Mouse (Mus musculus): ENCODE results near the gene Hectd4. TPM values are rescaled to one million over a fixed set of nuclear protein-coding genes. Genes with fewer than 3 reads are reported as not detected.
"Not testable (repeated sequence)": the region's sequence is repeated elsewhere in the genome, so short reads cannot be mapped to it uniquely, and the experiment has no call there.

Gene Hectd4
- total RNA-seq, 4 experiments from 2014 or later: 142 to 182 (median 164) TPM

DNA sequence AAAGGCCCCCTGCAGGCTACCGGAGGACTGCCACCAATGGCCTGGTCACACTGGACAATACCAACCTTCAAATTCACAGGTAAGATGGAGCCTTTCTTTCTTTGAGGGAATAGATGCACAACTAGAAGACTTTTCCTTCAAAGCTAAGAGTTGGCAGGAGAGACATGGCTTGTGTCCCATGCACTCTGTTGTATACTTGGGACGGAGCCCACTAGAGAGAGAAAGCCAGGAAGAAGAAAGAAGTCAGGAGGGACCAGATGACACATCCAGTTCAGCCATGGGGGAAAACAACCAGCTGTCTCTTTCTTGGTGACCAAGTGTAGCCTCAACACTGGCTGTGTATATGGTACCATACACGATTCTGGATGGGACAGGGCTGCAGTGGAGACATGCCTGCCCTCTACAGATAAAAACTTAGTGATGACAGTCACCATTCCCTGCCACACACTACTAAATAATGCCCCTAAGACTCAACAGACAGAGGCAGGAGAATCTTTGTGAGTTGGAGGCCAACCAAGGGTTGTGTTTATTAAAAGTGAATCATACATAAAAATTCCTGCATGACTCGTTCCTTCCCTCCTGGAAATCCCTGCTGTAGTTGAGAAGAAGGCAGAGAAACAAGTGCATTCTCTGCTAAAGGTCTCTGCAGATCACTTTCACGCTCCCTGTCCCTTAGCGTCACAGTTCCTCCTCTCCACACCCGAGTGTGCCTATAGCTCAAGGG, 119.7 kb downstream of the Hectd4 start:
- DNase-seq (ENCODE audit: low spot score in 2 of 2): no peak

GRCm38 (mm10) chr5:121340965-121341473, 121.0 kb downstream of the Hectd4 start:
- no peak for DNase-seq (ENCODE audit: low spot score in 2 of 2)

- no peak for DNase-seq (ENCODE audit: low spot score in 2 of 2)
Observed at GRCm38 (mm10) chr5:121342490-121342889, 122.5 kb downstream of the Hectd4 start.

DNA sequence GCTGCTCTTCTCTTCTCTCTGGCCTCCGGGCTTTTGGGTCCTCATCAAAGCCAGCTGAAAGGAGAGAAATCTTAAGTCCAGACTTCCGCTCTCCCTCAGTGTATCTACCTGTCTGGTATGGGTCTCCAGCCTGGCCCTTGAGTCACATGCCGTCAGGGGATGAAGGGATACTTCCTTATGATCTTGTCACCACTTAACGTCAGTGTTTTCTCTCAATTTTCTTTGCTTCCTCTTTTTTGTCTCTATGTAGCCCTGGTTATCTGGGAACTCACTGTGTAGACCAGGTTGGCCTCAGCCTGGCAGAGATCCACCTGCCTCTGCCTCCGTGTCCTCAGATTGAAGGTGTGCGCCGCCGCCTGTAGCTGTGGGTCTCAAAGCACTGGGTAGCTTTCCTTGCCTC, 124.0 kb downstream of the Hectd4 start:
- DNase-seq (ENCODE audit: low spot score in 2 of 2): no peak

GRCm38 (mm10) chr5:121359229-121359628, 139.2 kb downstream of the Hectd4 start:
- DNase-seq (ENCODE audit: low spot score in 2 of 2): no peak

DNA sequence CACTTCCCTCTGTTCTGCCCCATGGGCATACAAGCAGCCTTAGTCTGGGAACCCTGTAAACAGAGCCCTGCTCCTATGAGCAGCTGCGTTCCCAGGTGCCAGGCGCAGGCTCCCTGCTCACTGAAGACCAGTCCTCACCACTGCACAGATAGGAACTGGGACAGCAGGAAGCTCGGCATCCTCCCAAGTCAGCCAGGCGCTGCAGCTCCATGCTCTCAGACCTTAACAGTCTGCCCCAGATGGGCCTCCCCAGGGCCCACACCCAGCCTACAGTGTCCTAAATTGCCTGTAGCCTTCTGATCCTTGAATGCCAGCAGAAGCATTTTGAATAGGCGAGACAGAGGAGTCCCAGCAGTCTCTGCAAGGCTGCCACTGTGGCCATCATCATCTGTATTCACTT, 141.7 kb downstream of the Hectd4 start:
- no peak for DNase-seq (ENCODE audit: low spot score in 2 of 2)

GRCm38 (mm10) chr5:121363441-121363840, 143.4 kb downstream of the Hectd4 start:
- DNase-seq (ENCODE audit: low spot score in 2 of 2): no peak

GRCm38 (mm10) chr5:121366449-121367225, 146.6 kb downstream of the Hectd4 start:
- DNase-seq (ENCODE audit: low spot score in 2 of 2): no peak

DNA sequence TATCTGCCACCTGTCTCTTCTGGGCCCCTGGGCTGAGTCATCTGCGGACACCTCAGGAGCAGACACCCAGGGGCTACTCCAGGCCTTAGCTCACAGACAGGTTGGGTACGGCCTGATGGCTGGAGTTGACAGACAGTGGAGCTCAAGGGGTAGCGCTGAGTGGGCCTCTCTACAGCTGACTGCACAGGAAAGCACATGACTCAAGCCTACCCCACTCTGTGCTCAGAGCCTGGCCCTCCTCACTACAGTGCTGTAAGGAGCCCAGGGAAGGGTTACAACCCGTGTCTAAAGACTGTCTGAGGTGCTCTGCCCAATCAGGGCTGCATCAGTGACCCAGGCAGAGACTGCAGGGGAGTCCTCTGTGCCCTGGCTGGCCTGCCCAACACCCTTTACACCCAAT, 147.2 kb downstream of the Hectd4 start:
- DNase-seq (ENCODE audit: low spot score in 2 of 2): no peak

DNA sequence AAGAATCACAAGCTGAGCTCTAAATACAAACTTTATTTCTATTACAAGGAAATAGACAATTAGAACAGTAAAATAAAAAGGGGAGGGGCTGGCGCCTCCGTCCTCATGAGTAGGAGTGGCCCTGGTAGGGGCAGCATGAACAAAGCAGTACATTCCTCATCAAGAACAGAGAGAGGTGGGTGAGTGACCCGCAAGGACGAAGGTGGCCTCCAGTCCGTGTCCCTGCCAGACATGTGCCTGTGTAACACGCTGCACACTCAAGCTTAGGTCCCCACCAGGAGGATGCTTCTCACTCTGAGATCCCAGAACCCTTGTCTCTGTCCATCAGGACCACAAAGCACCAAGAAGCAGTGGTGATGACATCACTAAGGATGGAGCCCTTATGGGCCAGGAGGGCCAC, 151.7 kb downstream of the Hectd4 start:
- no peak for DNase-seq (ENCODE audit: low spot score in 2 of 2)

DNA sequence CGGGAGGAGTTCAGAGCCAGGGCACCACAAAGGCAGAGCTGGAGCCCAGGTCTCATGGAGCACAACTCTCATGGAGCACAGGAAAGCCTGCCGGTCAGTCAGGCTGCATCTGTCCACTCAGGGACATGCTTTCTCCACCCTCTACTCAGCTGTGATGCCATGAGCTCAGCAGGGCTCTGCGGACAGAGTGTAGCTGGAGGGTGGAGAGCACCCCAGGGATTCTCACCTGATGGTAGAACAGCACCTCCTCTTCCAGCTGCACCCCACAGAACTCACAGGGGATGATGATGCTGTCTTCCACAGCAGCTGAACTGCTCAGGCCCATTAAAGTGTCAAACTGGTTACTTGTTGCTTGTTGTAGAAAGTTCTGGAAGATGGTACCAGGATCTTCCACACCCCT, 154.8 kb downstream of the Hectd4 start:
- DNase-seq (ENCODE audit: low spot score in 2 of 2): no peak

DNA sequence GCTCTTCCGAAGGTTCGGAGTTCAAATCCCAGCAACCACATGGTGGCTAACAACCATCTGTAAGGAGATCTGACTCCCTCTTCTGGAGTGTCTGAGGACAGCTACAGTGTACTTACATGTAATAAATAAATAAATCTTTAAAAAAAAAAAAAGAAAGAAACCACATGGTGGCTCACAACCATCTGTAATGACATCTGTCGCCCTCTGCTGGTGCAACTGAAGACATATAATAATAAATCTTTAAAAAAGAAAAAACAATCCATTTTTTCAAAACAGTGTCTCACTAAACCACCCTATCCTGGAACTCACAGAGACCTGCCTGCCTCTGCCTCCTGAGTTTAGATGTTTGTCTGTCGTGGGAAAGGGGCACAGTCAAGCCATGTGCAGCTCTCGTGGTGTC, 157.0 kb downstream of the Hectd4 start:
- not testable (repeated sequence) for DNase-seq (ENCODE audit: low spot score in 2 of 2)

- no peak for DNase-seq (ENCODE audit: low spot score in 2 of 2)
Observed at GRCm38 (mm10) chr5:121378678-121379256, 158.7 kb downstream of the Hectd4 start.

GRCm38 (mm10) chr5:121380692-121381091, 160.7 kb downstream of the Hectd4 start:
- no peak for DNase-seq (ENCODE audit: low spot score in 2 of 2)

DNA sequence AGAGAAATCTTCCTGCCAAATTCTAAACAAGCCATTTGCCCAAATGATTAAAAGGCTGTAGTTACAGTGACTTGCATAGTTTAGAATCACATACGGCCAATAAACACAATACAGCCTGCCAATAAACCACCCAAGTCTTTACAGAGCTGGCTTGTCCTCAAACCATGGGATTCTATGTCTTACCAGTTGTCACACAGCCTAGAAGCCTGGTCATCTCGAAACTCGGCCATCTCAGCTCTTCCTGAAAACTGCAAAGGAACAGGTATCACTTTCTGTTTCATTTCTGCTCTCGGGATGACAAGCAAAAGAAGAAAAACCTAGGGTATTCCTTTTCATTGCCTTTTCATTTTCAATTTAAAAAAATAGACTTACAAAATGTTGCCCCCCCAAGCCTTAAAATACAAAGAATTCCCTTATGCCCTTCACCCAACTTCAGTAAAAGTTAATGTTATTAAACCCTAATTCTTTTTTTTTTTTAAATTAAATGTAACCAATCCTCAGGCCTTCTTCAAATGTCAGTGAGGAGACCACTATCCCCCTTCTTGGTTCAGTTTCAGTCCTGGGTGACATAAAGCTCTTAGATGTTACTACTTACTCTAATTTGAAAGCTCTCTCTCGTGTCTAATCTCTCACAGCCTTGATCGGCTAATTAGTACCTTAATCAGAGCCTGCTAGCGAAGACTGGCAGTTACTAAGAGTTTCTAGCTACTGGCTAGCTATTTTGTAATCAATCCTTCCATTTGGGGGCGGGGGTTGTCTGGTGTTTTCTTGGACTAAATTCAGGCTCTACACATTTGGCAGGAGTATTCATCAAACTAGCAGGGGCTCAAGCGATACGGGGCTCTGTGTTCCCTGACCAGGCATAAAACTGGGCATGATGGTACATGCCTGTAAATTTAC, 164.1 kb downstream of the Hectd4 start:
- no peak for DNase-seq (ENCODE audit: low spot score in 2 of 2)

DNA sequence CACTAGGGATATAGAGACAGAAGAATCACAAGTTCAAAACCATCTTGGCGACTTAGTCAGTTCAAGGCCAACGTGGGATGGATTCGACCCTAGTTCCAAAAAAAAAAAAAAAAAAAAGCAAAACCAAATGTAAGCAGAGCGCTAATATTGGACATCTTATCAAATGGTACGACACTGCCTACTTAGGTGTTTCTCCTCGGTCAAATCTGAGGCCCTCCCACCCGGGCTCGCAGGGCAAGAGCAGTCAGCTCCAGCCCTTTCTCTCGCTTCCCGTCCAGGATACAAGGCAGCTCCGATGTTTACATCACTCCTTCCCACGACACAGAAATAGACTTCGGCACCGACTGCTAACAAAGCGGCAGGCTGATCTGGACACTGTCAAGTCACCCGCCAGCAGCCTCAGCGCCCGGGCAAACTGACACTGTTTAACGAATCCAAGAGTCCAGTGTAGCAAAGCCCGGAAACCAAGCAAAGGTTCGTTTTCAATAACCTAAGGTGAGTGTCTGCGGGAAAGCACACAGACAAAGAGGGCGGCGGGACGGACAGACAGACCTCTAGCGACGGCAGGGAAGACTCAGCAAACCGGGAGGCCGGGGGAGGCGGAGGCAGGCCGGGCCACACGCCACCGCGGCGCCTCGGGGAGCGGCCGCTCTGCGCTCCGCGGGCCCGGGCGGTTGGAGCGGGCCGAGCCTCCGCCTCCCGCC, 164.9 kb downstream of the Hectd4 start:
- peak in 1 of 2 experiments; percentile 56 for DNase-seq (ENCODE audit: low spot score in 2 of 2)

GRCm38 (mm10) chr5:121385461-121386119, 165.6 kb downstream of the Hectd4 start, which contains the start of gene Trafd1:
Trafd1 (minus strand) TSS chr5:121385632.
- peak; percentile 78 to 94 for DNase-seq (ENCODE audit: low spot score in 2 of 2)

DNA sequence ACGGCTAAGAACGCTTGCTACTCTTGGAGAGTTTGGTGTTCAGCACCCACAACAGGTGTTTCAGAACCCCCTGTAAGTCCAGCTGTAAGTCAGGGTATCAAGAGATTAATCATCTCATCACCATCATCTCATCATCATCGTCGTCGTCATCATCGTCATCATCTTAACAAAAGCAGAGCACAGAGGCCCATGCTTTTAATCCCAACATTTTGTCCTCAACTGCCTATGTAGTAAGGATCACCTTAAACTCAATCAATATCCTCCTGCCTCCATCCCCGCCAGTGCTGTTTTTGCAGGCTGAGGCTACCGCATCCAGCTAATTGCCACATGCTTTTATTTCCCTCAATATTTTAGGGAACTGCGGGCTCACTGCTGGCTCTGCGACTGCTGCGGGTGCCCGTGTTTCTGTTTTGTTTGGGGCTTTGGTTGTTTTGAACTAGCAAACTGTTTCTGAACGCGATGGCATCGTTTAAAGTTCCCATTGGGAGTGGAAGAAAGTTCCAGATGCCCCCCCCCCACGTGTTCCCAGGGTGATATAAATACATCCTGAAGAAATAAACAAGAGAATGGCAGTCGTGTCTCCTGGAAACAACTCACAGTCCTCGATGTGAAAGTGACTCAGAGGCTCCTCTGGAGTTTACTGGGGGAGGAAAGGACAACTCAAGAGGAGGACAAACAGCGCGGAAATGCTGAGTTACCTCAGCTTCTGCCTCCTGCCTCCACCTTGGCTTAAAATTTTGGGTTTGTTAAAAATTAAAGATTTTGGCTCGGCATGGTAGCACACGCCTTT, 166.3 kb downstream of the Hectd4 start:
- DNase-seq (ENCODE audit: low spot score in 2 of 2): peak in 1 of 2 experiments; percentile 72

DNA sequence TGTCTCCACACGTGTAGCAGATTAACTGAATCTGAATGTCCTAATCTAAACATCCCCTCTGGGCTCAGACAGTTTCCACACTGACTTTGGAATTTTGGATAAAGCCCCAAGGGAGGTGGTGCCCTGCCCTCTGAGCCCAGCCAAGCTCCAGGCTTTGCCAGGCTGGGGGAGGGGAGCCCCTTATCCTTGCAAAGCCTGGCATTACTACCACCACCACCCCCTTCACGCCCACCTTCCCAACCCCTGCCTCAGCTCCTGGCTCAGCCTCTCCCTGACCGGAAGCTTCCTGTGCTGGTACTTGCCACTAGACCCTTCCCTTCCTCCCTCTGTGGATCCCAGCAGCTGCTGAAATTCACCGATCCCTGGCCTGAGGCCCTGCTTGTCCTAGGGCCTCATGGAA, 167.1 kb downstream of the Hectd4 start:
- DNase-seq (ENCODE audit: low spot score in 2 of 2): no peak

All from left cerebral cortex, adult 8-10 months (tissue).